Mouse (Mus musculus) olfactory bulb, adult 2 months (tissue): ENCODE results near the gene Slc35b1. TPM values are rescaled to one million over a fixed set of nuclear protein-coding genes. Genes with fewer than 3 reads are reported as not detected.

ENCODE experiments used
- H3K27ac ChIP-seq: fragments of 200-500 bp; 2 replicates; pipeline ENCODE4 v1.5.1; 2012; ENCODE audit warnings: low read depth, low read length; ENCODE audit not compliant: insufficient read depth
- H3K4me1 ChIP-seq: fragments of 200-500 bp; 2 replicates; pipeline ENCODE4 v1.6.1; 2012; ENCODE audit warnings: low read length; ENCODE audit not compliant: control insufficient read depth, insufficient read depth
- H3K4me3 ChIP-seq: fragments of 200-500 bp; 2 replicates; pipeline ENCODE4 v1.5.1; 2012; ENCODE audit warnings: mild to moderate bottlenecking, low read depth, low read length, moderate library complexity; ENCODE audit not compliant: insufficient read depth
- CTCF ChIP-seq: fragments of 200-500 bp; IDR thresholded peaks from 2 replicates; pipeline ENCODE4 v1.5.1; 2012; ENCODE audit warnings: low read depth, mild to moderate bottlenecking, low read length, moderate library complexity; ENCODE audit not compliant: insufficient read depth
- POLR2A ChIP-seq: fragments of 200-500 bp; IDR thresholded peaks from 2 replicates; pipeline ENCODE4 v1.6.1; 2012; ENCODE audit warnings: mild to moderate bottlenecking, low read depth, low read length, moderate library complexity; ENCODE audit not compliant: insufficient read depth
- WGBS: fragments of 180-500 bp; shearing (Covaris S2); methylation state at CpG from one replicate; pipeline ENCODE4 v1.1.7; 2018; 5-methylcytosine and 5-hydroxymethylcytosine counted together
- polyA plus RNA-seq: library from polyadenylated mRNA; stranded (reverse); fragments of >200 nt; gene quantifications from 2 replicates; pipeline ENCODE4 v1.2.4, GENCODE M21; 2012; ENCODE audit warnings: low replicate concordance; ENCODE audit not compliant: missing spikeins, insufficient read depth, insufficient read length

The Slc35b1 gene
- polyA plus RNA-seq, 1 experiment = not detected

DNA sequence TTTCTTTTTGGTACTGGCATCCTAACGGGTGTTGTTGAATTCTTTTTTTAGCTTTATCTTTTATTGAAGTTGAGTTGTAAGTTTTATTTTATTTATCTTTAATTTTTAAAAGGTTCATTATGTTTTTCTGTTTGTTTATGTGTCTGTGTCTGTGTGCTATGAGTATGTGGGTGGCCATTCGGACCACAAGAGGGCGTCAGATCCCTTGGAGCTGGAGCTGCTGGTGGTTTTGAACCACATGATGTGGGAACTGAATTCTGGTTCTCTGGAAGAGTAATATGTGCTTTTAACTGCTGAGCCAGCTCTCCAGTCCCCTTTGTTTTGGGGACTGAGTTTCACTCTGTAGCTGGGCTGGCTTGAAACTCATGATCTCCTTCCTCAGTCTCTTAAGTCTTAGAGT lies 39.0 kb downstream of the Slc35b1 start:
- Histone ChIP-seq H3K4me3 (no peak overlapping the region), H3K4me1 (no peaks in the 10 kb centered on the region), H3K27ac (no peak overlapping the region)
- 74% methylated on average over 3 of the region's 3 CpGs for WGBS
- TF ChIP-seq CTCF = no peak

DNA sequence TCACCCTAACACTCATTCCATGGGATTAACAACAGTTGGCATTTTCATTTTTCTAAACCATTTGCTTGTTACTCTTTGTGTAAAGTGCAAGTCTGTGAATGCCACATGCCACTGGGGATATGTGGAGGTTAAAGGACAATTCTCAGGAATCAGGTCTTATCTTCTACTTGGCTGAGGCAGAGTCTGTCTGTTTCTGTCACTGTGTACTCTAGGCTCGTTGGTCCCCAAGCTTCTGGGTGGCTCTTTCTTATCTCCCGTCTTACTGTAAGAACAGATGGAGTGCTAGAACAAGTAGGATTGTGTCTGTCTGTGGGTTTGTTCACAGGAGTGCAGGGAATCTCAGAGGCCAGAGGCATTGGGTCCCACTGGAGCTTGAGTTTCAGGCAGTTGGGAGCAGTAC lies 46.9 kb downstream of the Slc35b1 start:
- TF ChIP-seq POLR2A (no peak), CTCF (no peak)
- WGBS = 79% methylated on average over 2 of the region's 2 CpGs
- Histone ChIP-seq H3K4me3 (no peak overlapping the region), H3K27ac (no peak overlapping the region), H3K4me1 (no peaks in the 10 kb centered on the region)

- Histone ChIP-seq H3K27ac (no peak overlapping the region), H3K4me3 (no peak overlapping the region), H3K4me1 (no peaks in the 10 kb centered on the region)
- WGBS = 98% methylated on average over 2 of the region's 2 CpGs
- TF ChIP-seq CTCF (no peak), POLR2A (no peak)
Observed at GRCm38 (mm10) chr11:95432194-95432593, 47.7 kb downstream of the Slc35b1 start.

Other genes with a start within 250 kb of the Slc35b1 start
- not detected in 2 replicates for gene Dlx4, start 238.4 kb upstream of the Slc35b1 start, polyA plus RNA-seq
- gene Tac4, start 123.2 kb upstream of the Slc35b1 start, polyA plus RNA-seq = not detected in 2 replicates
- not detected in 2 replicates for gene Kat7, start 74.4 kb upstream of the Slc35b1 start, polyA plus RNA-seq
- not detected in 2 replicates for gene Fam117a, start 47.7 kb upstream of the Slc35b1 start, polyA plus RNA-seq
- not detected in 2 replicates for gene Spop, start 29.4 kb downstream of the Slc35b1 start, polyA plus RNA-seq
- not detected in 2 replicates for gene Nxph3, start 129.9 kb downstream of the Slc35b1 start, polyA plus RNA-seq
- not detected in 2 replicates for gene Ngfr, start 203.0 kb downstream of the Slc35b1 start, polyA plus RNA-seq